Mouse (Mus musculus) lung, postnatal 0 days (tissue): Measurements from ENCODE around the gene Churc1.

Experiments used
- CTCF ChIP-seq: IDR thresholded peaks from 2 replicates; pipeline ENCODE4 v1.5.1; 2016; ENCODE audit warnings: antibody characterized with exemption, mild to moderate bottlenecking
- EP300 ChIP-seq: IDR thresholded peaks from 2 replicates; pipeline ENCODE4 v1.6.1; 2016; ENCODE audit warnings: antibody characterized with exemption, mild to moderate bottlenecking, control low read depth

GRCm38 (mm10) chr12:76798008-76798720 lies 32.8 kb downstream of the Churc1 start:
- no peak for TF ChIP-seq CTCF
- TF ChIP-seq EP300: no peak
